Mouse (Mus musculus): ENCODE measurements at regions not wholly inside any gene's neighbourhood (a gene's known extent, or its start where the extent isn't known, plus 50 kb on each side); places are given as distances from the start of the nearest gene placed in this dataset.

- TF ChIP-seq SRF (IDR thresholded peaks at IDR 0.05; ENCODE audit: control insufficient read depth, insufficient read length, low read depth) (no peak), TCF12 (IDR thresholded peaks at IDR 0.05; ENCODE audit: insufficient read depth, poor library complexity, severe bottlenecking) (no peak), POLR2A (IDR thresholded peaks at IDR 0.05; ENCODE audit: insufficient read length, low read depth) (no peak), TCF3 (IDR thresholded peaks at IDR 0.05; ENCODE audit: insufficient read length, low read depth) (no peak), MYOD1 (IDR thresholded peaks at IDR 0.05; ENCODE audit: control insufficient read depth in 1 of 3, insufficient read length in 2 of 3, low read depth in 2 of 3) (no peak), MAX (IDR thresholded peaks at IDR 0.05; ENCODE audit: low read depth) (no peak), CEBPB (IDR thresholded peaks at IDR 0.05; ENCODE audit: insufficient read depth, poor library complexity, severe bottlenecking) (no peak), E2F4 (IDR thresholded peaks at IDR 0.05; ENCODE audit: insufficient read depth) (no peak), MYOG (IDR thresholded peaks at IDR 0.05; ENCODE audit: control insufficient read depth in 1 of 3, insufficient read depth in 1 of 3, insufficient read length in 2 of 3, low read depth in 2 of 3) (no peak), USF1 (IDR thresholded peaks at IDR 0.05; ENCODE audit: low read depth) (no peak), POLR2AphosphoS2 (IDR thresholded peaks at IDR 0.05; ENCODE audit: insufficient read length, low read depth) (no peak), REST (IDR thresholded peaks at IDR 0.05; ENCODE audit: insufficient read depth, insufficient read length) (no peak)
These were observed 605.6 kb upstream of the Intu start for GRCm38 (mm10) chr3:39925436-39925835.

Data from myocyte (in vitro differentiated cells).